In the genomic region with DNA sequence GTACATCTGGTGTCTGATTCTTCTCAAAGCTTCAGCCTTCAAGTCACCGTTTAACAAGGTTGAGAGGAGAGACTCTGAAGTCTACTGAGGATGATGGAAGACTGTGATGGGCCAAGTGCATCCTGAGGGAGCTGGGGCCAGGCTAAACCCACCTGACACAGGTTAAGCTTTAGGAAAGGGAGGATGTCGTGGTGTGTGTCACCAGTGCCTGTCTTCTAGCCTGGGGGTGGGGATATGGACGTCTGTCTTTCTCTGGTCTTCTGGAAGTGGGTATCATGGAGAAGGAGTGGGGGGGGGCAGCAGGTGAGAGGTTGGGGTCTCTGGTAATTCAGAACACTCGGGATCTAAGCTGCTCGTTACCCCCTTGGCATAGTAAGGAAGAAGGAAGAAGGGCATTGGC, we compare ENCODE assay signal across 22 mouse cellular contexts. TPM values are rescaled to one million over a fixed set of nuclear protein-coding genes. Genes with fewer than 3 reads are reported as not detected.
DNase-seq lines count a peak whose midpoint lies in the region; ATAC-seq and TF ChIP-seq lines count a peak whose summit lies in the region.
"Had no signal": no experiment of that assay in that cellular context is flagged by ENCODE, and none has a peak within 500 bp of the region (broad histone marks: within the 10 kb centered on the region; RNA-seq: fewer than 3 reads in every experiment).

No protein-coding gene starts in this region.

- no peak for TF ChIP-seq CTCF in liver, postnatal 0 days (IDR thresholded peaks at IDR 0.05; ENCODE audit: low read depth)

- H3K9ac ChIP-seq in liver, postnatal 0 days (replicated peaks): no peak overlapping the region
- peak overlapping the region; percentile 7; the same call in 1 of the 2 replicates for H3K9ac ChIP-seq in liver, embryonic 12.5 days
- H3K9ac ChIP-seq in liver, embryonic 11.5 days (ENCODE audit: low read depth, low read length): no peak overlapping the region

- no peaks in the 10 kb centered on the region for H3K9me3 ChIP-seq in liver, postnatal 0 days (ENCODE audit: low read length)
- H3K9me3 ChIP-seq in liver, embryonic 12.5 days (replicated peaks): no peaks in the 10 kb centered on the region
- H3K9me3 ChIP-seq in liver, embryonic 11.5 days (ENCODE audit: control insufficient read depth, low read length): no peaks in the 10 kb centered on the region
- H3K9me3 ChIP-seq: G1E had no signal

- no peaks in the 10 kb centered on the region for H3K27me3 ChIP-seq in liver, postnatal 0 days (ENCODE audit: insufficient read depth, low read length)
- no peaks in the 10 kb centered on the region for H3K27me3 ChIP-seq in liver, embryonic 12.5 days (replicated peaks)
- no peaks in the 10 kb centered on the region for H3K27me3 ChIP-seq in liver, embryonic 11.5 days (replicated peaks; ENCODE audit: control insufficient read depth, insufficient read depth, low read length)
- H3K27me3 ChIP-seq: CH12.LX, Patski had no signal

- ATAC-seq in liver, postnatal 0 days: no peak
- ATAC-seq in liver, embryonic 12.5 days: no peak
- ATAC-seq in liver, embryonic 11.5 days (replicated peaks; ENCODE audit: low FRiP score): no peak
- ATAC-seq: activated CD4-positive, CD25-positive, alpha-beta regulatory T cell, adult 4 months; CD4-positive, CD25-positive, alpha-beta regulatory T cell, adult 4 months; Patski had no signal

- no peak for TF ChIP-seq EP300 in liver, postnatal 0 days (IDR thresholded peaks at IDR 0.05; ENCODE audit: low read depth)

- intact Hi-C loops in heart, postnatal 10 days (cut with DNase I): no loop called here

- WGBS in liver, postnatal 0 days (ENCODE audit: insufficient replicate concordance): 81% methylated on average over 5 of the region's 5 CpGs
- WGBS in liver, embryonic 12.5 days (ENCODE audit: insufficient replicate concordance): 63% methylated on average over 5 of the region's 5 CpGs
- 75% methylated on average over 5 of the region's 5 CpGs for WGBS in liver, embryonic 11.5 days

- DNase-seq in heart, adult 11 months: peak; percentile 70
- no peak for DNase-seq in heart, postnatal 10 days
- peak; percentile 1 for DNase-seq in liver
- no peak for DNase-seq in liver, postnatal 0 days
- DNase-seq in liver, embryonic 11.5 days (ENCODE audit: low spot score): no peak
- DNase-seq in thymus, postnatal 4 days: peak; percentile 4
- no peak for DNase-seq in thymus, postnatal 14 days
- DNase-seq: adrenal gland, adult 2 months; adrenal gland, adult 8-10 months; adrenal gland, postnatal 10 days; adrenal gland, postnatal 14 days; adrenal gland, postnatal 25 days; adrenal gland, postnatal 36 days; B cell, adult 2 months; cerebellum, adult 11 months; cerebellum, adult 11-12 months had no signal

- no peaks in the 10 kb centered on the region for H3K36me3 ChIP-seq in liver, postnatal 0 days (replicated peaks; ENCODE audit: insufficient read depth, low read length)
- peaks cover 7% of the 10 kb centered on the region; the same call in 1 of the 2 replicates for H3K36me3 ChIP-seq in liver, embryonic 12.5 days
- no peaks in the 10 kb centered on the region for H3K36me3 ChIP-seq in liver, embryonic 11.5 days (ENCODE audit: control insufficient read depth, insufficient read depth, low read length)

- no peak overlapping the region for H3K4me2 ChIP-seq in liver, postnatal 0 days (ENCODE audit: low read depth, low read length)
- H3K4me2 ChIP-seq in liver, embryonic 12.5 days: no peak overlapping the region
- no peak overlapping the region for H3K4me2 ChIP-seq in liver, embryonic 11.5 days

- no peak overlapping the region for H3K4me3 ChIP-seq in liver, postnatal 0 days (ENCODE audit: low read depth, low read length)
- H3K4me3 ChIP-seq in liver, embryonic 12.5 days: no peak overlapping the region
- no peak overlapping the region for H3K4me3 ChIP-seq in liver, embryonic 11.5 days (ENCODE audit: low read depth, low read length)

- peaks cover 13% of the 10 kb centered on the region; the same call in 1 of the 2 replicates for H3K4me1 ChIP-seq in liver, postnatal 0 days (ENCODE audit: insufficient read depth)
- peaks cover 60% of the 10 kb centered on the region for H3K4me1 ChIP-seq in liver, embryonic 12.5 days
- 0 out of 2 replicates have a peak, but pooled peaks cover 4% of the 10 kb centered on the region for H3K4me1 ChIP-seq in liver, embryonic 11.5 days (replicated peaks; ENCODE audit: control insufficient read depth, insufficient read depth, low read length)

- no peak overlapping the region for H3K27ac ChIP-seq in liver, postnatal 0 days (ENCODE audit: low read depth)
- no peak overlapping the region for H3K27ac ChIP-seq in liver, embryonic 12.5 days
- no peak overlapping the region for H3K27ac ChIP-seq in liver, embryonic 11.5 days (ENCODE audit: low read depth, low read length)

RNA-seq across cellular contexts. Expression of a gene that starts 13.5 kb away (rescaled TPM):
- 100 to 1,000 TPM; 135 to 147 TPM for total RNA-seq in heart, postnatal 10 days (2021)
- polyA plus RNA-seq in liver, postnatal 0 days (2015; fragmentation: Nextera tagmentation; extraction: Ambion mirVana): 39.4 and 40.1 TPM in 2 replicates
- polyA plus RNA-seq in liver, embryonic 12.5 days (2016; fragmentation: Nextera tagmentation; extraction: Ambion mirVana): 52.5 and 56.7 TPM in 2 replicates
- 33.8 and 40.0 TPM in 2 replicates for polyA plus RNA-seq in liver, embryonic 11.5 days (2014; fragmentation: Nextera tagmentation; extraction: Ambion mirVana)

Comparison
In these comparisons a context has a peak if more than half of its experiments do, and no peak if none do; other contexts are left out.
1. DNase-seq: peak in heart, adult 11 months (single experiment), liver (single experiment) and thymus, postnatal 4 days (single experiment); none in heart, postnatal 10 days (0 of 2), liver, postnatal 0 days (single experiment), liver, embryonic 11.5 days (single experiment) and thymus, postnatal 14 days (single experiment).